ENCODE assay signal across 12 mouse cellular contexts in genomic region chr15:83683051-83683561, GRCm38 (mm10). TPM values are rescaled to one million over a fixed set of nuclear protein-coding genes. Genes with fewer than 3 reads are reported as not detected.
A peak's percentile ranks its signal among the peaks of the same experiment; 100 is the strongest.
DNase-seq lines count a peak whose midpoint lies in the region; ATAC-seq and TF ChIP-seq lines count a peak whose summit lies in the region.
"Had no signal": no experiment of that assay in that cellular context is flagged by ENCODE, and none has a peak within 500 bp of the region (broad histone marks: within the 10 kb centered on the region; RNA-seq: fewer than 3 reads in every experiment).

No protein-coding gene starts in this region.

- H3K4me3 ChIP-seq in kidney, postnatal 0 days (replicated peaks; ENCODE audit: low read depth, low read length): no peak overlapping the region
- H3K4me3 ChIP-seq in embryonic facial prominence, embryonic 11.5 days (ENCODE audit: low read depth, low read length): no peak overlapping the region
- H3K4me3 ChIP-seq in limb, embryonic 14.5 days (replicated peaks; ENCODE audit: low read length): no peak overlapping the region
- no peak overlapping the region for H3K4me3 ChIP-seq in stomach, embryonic 15.5 days (replicated peaks)
- H3K4me3 ChIP-seq: hindbrain, embryonic 13.5 days; neural tube, embryonic 12.5 days had no signal

- no peaks in the 10 kb centered on the region for H3K27me3 ChIP-seq in kidney, postnatal 0 days (ENCODE audit: insufficient read depth, low read length)
- no peaks in the 10 kb centered on the region for H3K27me3 ChIP-seq in embryonic facial prominence, embryonic 11.5 days (ENCODE audit: control insufficient read depth, insufficient read depth, low read length)
- peaks cover 14% of the 10 kb centered on the region; the same call in 1 of the 2 replicates for H3K27me3 ChIP-seq in limb, embryonic 14.5 days (ENCODE audit: control insufficient read depth, insufficient read depth, low read length)
- no peaks in the 10 kb centered on the region; the same call in 1 of the 2 replicates for H3K27me3 ChIP-seq in stomach, embryonic 15.5 days (replicated peaks)

- peak; percentile 43 for DNase-seq in kidney, postnatal 0 days (ENCODE audit: low spot score)
- no peak for DNase-seq in kidney, adult 8-10 months
- DNase-seq in embryonic facial prominence, embryonic 11.5 days (ENCODE audit: low spot score): peak; percentile 93
- peak; percentile 36 for DNase-seq in limb, embryonic 14.5 days (ENCODE audit: low spot score)
- no peak for DNase-seq in Muller cell, postnatal 12 days (ENCODE audit: inconsistent ontology term)
- DNase-seq in left cerebral cortex, adult 11 months (ENCODE audit: low spot score): no peak
- no peak for DNase-seq in gastrocnemius, postnatal 4 days (ENCODE audit: low spot score in 2 of 2)
- DNase-seq: right cerebral cortex, postnatal 25 days had no signal

- H3K9ac ChIP-seq in kidney, postnatal 0 days (ENCODE audit: low read depth, low read length): no peak overlapping the region
- no peak overlapping the region for H3K9ac ChIP-seq in embryonic facial prominence, embryonic 11.5 days (replicated peaks; ENCODE audit: low read length)
- no peak overlapping the region for H3K9ac ChIP-seq in limb, embryonic 14.5 days (ENCODE audit: low read depth, low read length, severe bottlenecking)
- no peak overlapping the region for H3K9ac ChIP-seq in stomach, embryonic 15.5 days
- H3K9ac ChIP-seq: hindbrain, embryonic 13.5 days; neural tube, embryonic 12.5 days had no signal

- 0 out of 2 replicates have a peak, but pooled peaks have one; percentile 4 for TF ChIP-seq CTCF in kidney, postnatal 0 days (IDR thresholded peaks at IDR 0.05; ENCODE audit: low read depth)

- H3K36me3 ChIP-seq in kidney, postnatal 0 days (ENCODE audit: insufficient read depth, low read length): no peaks in the 10 kb centered on the region
- H3K36me3 ChIP-seq in embryonic facial prominence, embryonic 11.5 days (replicated peaks; ENCODE audit: control insufficient read depth, insufficient read depth, low read depth, low read length): no peaks in the 10 kb centered on the region
- H3K36me3 ChIP-seq in limb, embryonic 14.5 days (ENCODE audit: control insufficient read depth, insufficient read depth, low read length): no peaks in the 10 kb centered on the region
- no peaks in the 10 kb centered on the region for H3K36me3 ChIP-seq in stomach, embryonic 15.5 days
- H3K36me3 ChIP-seq: hindbrain, embryonic 13.5 days; neural tube, embryonic 12.5 days had no signal

- H3K4me2 ChIP-seq in kidney, postnatal 0 days (ENCODE audit: low read length): no peak overlapping the region
- H3K4me2 ChIP-seq in embryonic facial prominence, embryonic 11.5 days (ENCODE audit: low read depth, low read length): no peak overlapping the region
- peak overlapping the region; percentile 10; the same call in 1 of the 2 replicates for H3K4me2 ChIP-seq in limb, embryonic 14.5 days (replicated peaks; ENCODE audit: low read depth, low read length, severe bottlenecking)
- no peak overlapping the region for H3K4me2 ChIP-seq in stomach, embryonic 15.5 days
- H3K4me2 ChIP-seq: hindbrain, embryonic 13.5 days; neural tube, embryonic 12.5 days had no signal

- no peaks in the 10 kb centered on the region for H3K9me3 ChIP-seq in kidney, postnatal 0 days (replicated peaks; ENCODE audit: low read length)
- no peaks in the 10 kb centered on the region for H3K9me3 ChIP-seq in embryonic facial prominence, embryonic 11.5 days (replicated peaks; ENCODE audit: control insufficient read depth, low read length)
- H3K9me3 ChIP-seq in limb, embryonic 14.5 days (ENCODE audit: control insufficient read depth, low read length): no peaks in the 10 kb centered on the region
- H3K9me3 ChIP-seq in stomach, embryonic 15.5 days: no peaks in the 10 kb centered on the region
- H3K9me3 ChIP-seq: hindbrain, embryonic 13.5 days; neural tube, embryonic 12.5 days had no signal

- no peaks in the 10 kb centered on the region for H3K4me1 ChIP-seq in kidney, postnatal 0 days (replicated peaks; ENCODE audit: insufficient read depth, low read length)
- peaks cover 23% of the 10 kb centered on the region for H3K4me1 ChIP-seq in embryonic facial prominence, embryonic 11.5 days (ENCODE audit: control insufficient read depth, insufficient read depth, low read length)
- peaks cover 27% of the 10 kb centered on the region for H3K4me1 ChIP-seq in limb, embryonic 14.5 days (ENCODE audit: control insufficient read depth, insufficient read depth, low read length)
- H3K4me1 ChIP-seq in stomach, embryonic 15.5 days: peaks cover 20% of the 10 kb centered on the region

- WGBS in kidney, postnatal 0 days: 31% methylated on average over 15 of the region's 15 CpGs
- WGBS in embryonic facial prominence, embryonic 11.5 days: 22% methylated on average over 15 of the region's 15 CpGs
- WGBS in limb, embryonic 14.5 days: 21% methylated on average over 15 of the region's 15 CpGs
- 23% methylated on average over 15 of the region's 15 CpGs for WGBS in stomach, embryonic 15.5 days

- ATAC-seq in kidney, postnatal 0 days (replicated peaks; ENCODE audit: low FRiP score, low read depth): no peak
- peak; percentile 71; the same call in 1 of the 2 replicates for ATAC-seq in embryonic facial prominence, embryonic 11.5 days (replicated peaks; ENCODE audit: insufficient number of reproducible peaks, low FRiP score, low TSS enrichment, low read depth)
- ATAC-seq in limb, embryonic 14.5 days (ENCODE audit: low FRiP score, low read depth): peak; percentile 62; the same call in 1 of the 2 replicates
- ATAC-seq in stomach, embryonic 15.5 days (ENCODE audit: insufficient read depth, low FRiP score, low read depth): peak; percentile 41; the same call in 1 of the 2 replicates

- no peak for TF ChIP-seq POLR2A in limb, embryonic 14.5 days (IDR thresholded peaks at IDR 0.05; ENCODE audit: borderline replicate concordance, extremely low read depth, insufficient read depth, insufficient read length)

- H3K27ac ChIP-seq in kidney, postnatal 0 days: no peak overlapping the region
- H3K27ac ChIP-seq in embryonic facial prominence, embryonic 11.5 days (replicated peaks; ENCODE audit: low read depth, low read length): peak overlapping the region; percentile 88
- H3K27ac ChIP-seq in limb, embryonic 14.5 days (replicated peaks; ENCODE audit: low read depth, low read length): peak overlapping the region; percentile 33; the same call in 1 of the 2 replicates
- peak overlapping the region; percentile 69 for H3K27ac ChIP-seq in stomach, embryonic 15.5 days
- H3K27ac ChIP-seq: hindbrain, embryonic 13.5 days; neural tube, embryonic 12.5 days had no signal

RNA-seq across cellular contexts. Expression of gene Scube1, which starts 41.7 kb away (rescaled TPM):
- polyA plus RNA-seq in kidney, postnatal 0 days (2015; fragmentation: Nextera tagmentation; extraction: Ambion mirVana): 3.0 and 3.3 TPM in 2 replicates
- polyA plus RNA-seq in embryonic facial prominence, embryonic 11.5 days (2014; fragmentation: Nextera tagmentation; extraction: Ambion mirVana): 30.2 and 32.8 TPM in 2 replicates
- polyA plus RNA-seq in limb, embryonic 14.5 days (2012; rRNA removed): 31.2 and 40.8 TPM in 2 replicates
- polyA plus RNA-seq in limb, embryonic 14.5 days (2014; fragmentation: Nextera tagmentation; extraction: Ambion mirVana): 13.9 and 15.9 TPM in 2 replicates
- polyA plus RNA-seq in stomach, embryonic 15.5 days (2015; fragmentation: Nextera tagmentation; extraction: Ambion mirVana): 10.3 and 10.9 TPM in 2 replicates
- 1 to 10 TPM; 3.3 to 4.6 TPM for total RNA-seq in gastrocnemius, postnatal 4 days (2021)
- total RNA-seq: granulocyte monocyte progenitor cell, adult 5-6 weeks had no signal

Comparison
In these comparisons a context has a peak if more than half of its experiments do, and no peak if none do; other contexts are left out.
1. DNase-seq: peak in kidney, postnatal 0 days (single experiment), embryonic facial prominence, embryonic 11.5 days (single experiment) and limb, embryonic 14.5 days (single experiment); none in kidney, adult 8-10 months (0 of 2), Muller cell, postnatal 12 days (single experiment), left cerebral cortex, adult 11 months (single experiment) and gastrocnemius, postnatal 4 days (0 of 2).